Mouse (Mus musculus) layer of hippocampus, adult 2 months (tissue): Measurements from ENCODE around the gene Ppp1cc. TPM values are rescaled to one million over a fixed set of nuclear protein-coding genes. Genes with fewer than 3 reads are reported as not detected.
A peak's percentile ranks its signal among the peaks of the same experiment; 100 is the strongest.
"Not testable (repeated sequence)": the region's sequence is repeated elsewhere in the genome, so short reads cannot be mapped to it uniquely, and the experiment has no call there.

ENCODE experiments used
- DNase-seq, 2 experiments: peaks; one replicate each; pipeline ENCODE4 v3.0.0; 2022; ENCODE audit warnings: low spot score in 2 of 2
- H3K27ac ChIP-seq: fragments of 200-600 bp; 2 replicates; pipeline ENCODE4 v1.8.1; 2022
- H3K4me3 ChIP-seq: fragments of 200-600 bp; 2 replicates; pipeline ENCODE4 v1.8.1; 2022; ENCODE audit warnings: mild to moderate bottlenecking
- CTCF ChIP-seq: fragments of 200-600 bp; conservative IDR thresholded peaks from 2 replicates; pipeline ENCODE4 v1.8.1; 2022; ENCODE audit warnings: antibody characterized with exemption, mild to moderate bottlenecking, moderate library complexity
- total RNA-seq, 2 experiments: library from RNA; stranded (reverse); gene quantifications; 2 replicates each; pipeline ENCODE4 v1.2.3; 2021

The Ppp1cc gene
- total RNA-seq, 2 experiments from 2014 or later = 223 to 228 TPM

- H3K27ac ChIP-seq = peak overlapping the region; percentile 67
- DNase-seq = peak; percentile 46 to 50
- no peak for TF ChIP-seq CTCF
- H3K4me3 ChIP-seq = no peak overlapping the region
Observed at GRCm38 (mm10) chr5:122130341-122130998, 27.6 kb upstream of the Ppp1cc start.

- Histone ChIP-seq H3K4me3 (peak overlapping the region; percentile 54), H3K27ac (peak overlapping the region; percentile 69)
- DNase-seq = peak; percentile 83 to 93
- TF ChIP-seq CTCF = peak; percentile 94
Observed at GRCm38 (mm10) chr5:122131076-122132051, 26.7 kb upstream of the Ppp1cc start.

- no peak for DNase-seq
- TF ChIP-seq CTCF = no peak
- H3K27ac ChIP-seq = peak overlapping the region; percentile 69; the same call in 1 of the 2 replicates
Observed at GRCm38 (mm10) chr5:122132167-122133049, 25.7 kb upstream of the Ppp1cc start.

GRCm38 (mm10) chr5:122133050-122133389, 25.1 kb upstream of the Ppp1cc start:
- Histone ChIP-seq H3K4me3 (no peak overlapping the region), H3K27ac (no peak overlapping the region)
- TF ChIP-seq CTCF = no peak
- DNase-seq = no peak

More at GRCm38 (mm10) chr5:122132167-122133049, 25.7 kb upstream of the Ppp1cc start:
- peak overlapping the region; percentile 54 for H3K4me3 ChIP-seq

- no peak overlapping the region for H3K27ac ChIP-seq
- no peak overlapping the region for H3K4me3 ChIP-seq
- no peak for DNase-seq
- no peak for TF ChIP-seq CTCF
Observed at GRCm38 (mm10) chr5:122134395-122135289, 23.4 kb upstream of the Ppp1cc start.

GRCm38 (mm10) chr5:122135290-122135882, 22.7 kb upstream of the Ppp1cc start:
- H3K4me3 ChIP-seq = no peak overlapping the region
- no peak for TF ChIP-seq CTCF
- no peak overlapping the region for H3K27ac ChIP-seq
- DNase-seq = no peak

GRCm38 (mm10) chr5:122136508-122137408, 21.3 kb upstream of the Ppp1cc start:
- TF ChIP-seq CTCF = no peak
- no peak overlapping the region for H3K27ac ChIP-seq
- no peak overlapping the region for H3K4me3 ChIP-seq
- no peak for DNase-seq

- H3K4me3 ChIP-seq = no peak overlapping the region
- no peak for DNase-seq
- no peak for TF ChIP-seq CTCF
- no peak overlapping the region for H3K27ac ChIP-seq
Observed at GRCm38 (mm10) chr5:122138856-122139255, 19.2 kb upstream of the Ppp1cc start.

GRCm38 (mm10) chr5:122139771-122140170, 18.3 kb upstream of the Ppp1cc start:
- H3K4me3 ChIP-seq, DNase-seq, H3K27ac ChIP-seq: not testable (repeated sequence)

- DNase-seq = no peak
- no peak for TF ChIP-seq CTCF
Observed at GRCm38 (mm10) chr5:122140723-122141122, 17.4 kb upstream of the Ppp1cc start, which contains the start of gene Ccdc63. Gene Ccdc63 (minus strand): TSS chr5:122140823.

More at GRCm38 (mm10) chr5:122140723-122141122, 17.4 kb upstream of the Ppp1cc start, which contains the start of gene Ccdc63:
- H3K4me3 ChIP-seq = no peak within 1 kb of the TSS
- no peak within 1 kb of the TSS for H3K27ac ChIP-seq
